Mouse (Mus musculus): Measurements from ENCODE around the gene Pkd1l2.

The Pkd1l2 gene

DNA sequence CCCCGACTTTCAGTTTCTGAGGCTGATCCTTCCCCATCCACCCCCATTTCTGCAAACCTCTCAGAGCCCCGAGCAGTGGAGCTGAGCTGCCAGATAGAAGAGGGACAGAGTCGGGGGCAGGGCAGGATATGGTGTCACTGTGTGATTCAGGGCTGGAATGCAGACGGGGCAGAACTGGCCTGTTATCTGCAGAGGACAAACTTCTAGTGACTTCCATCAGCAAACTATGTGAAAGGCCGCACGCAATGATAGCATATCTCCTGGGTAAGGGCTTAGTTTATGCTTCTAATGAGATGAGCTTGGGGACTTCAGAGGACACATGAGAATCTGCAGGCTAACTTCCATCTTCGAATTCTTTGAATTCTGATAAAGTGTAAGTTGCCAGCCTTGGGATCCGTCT, 3.3 kb upstream of the Pkd1l2 start:
- DNase-seq (ENCODE audit: low read depth), result peak; percentile 91

DNA sequence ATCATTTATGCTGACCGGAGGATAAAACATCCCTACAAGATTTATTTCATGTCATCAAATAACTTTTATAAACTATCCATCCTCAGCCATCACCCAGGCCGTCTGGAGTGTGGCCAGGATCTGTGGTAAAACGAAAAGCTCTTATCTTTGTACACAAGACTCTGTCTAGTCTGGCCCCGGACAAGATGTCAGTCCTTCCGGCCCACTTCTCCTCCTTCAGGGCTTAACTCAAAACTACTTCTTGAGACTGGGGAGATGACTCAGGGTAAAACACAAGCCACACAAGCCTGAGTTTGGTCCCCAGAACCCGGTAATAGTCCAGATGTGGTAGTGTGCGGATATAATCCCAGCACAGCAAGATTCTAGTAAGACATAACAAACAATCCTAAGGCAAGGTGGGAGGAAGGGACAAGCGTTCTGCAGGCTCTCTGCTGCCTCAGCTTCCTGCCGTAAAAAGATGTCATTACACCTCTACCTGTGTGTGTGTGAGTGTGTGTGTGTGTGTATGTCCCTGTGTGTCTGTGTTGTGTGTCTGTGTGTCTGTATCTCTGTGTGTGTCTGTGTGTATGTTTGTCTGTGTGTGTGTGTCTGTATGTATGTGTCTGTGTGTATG, 804 bp upstream of the Pkd1l2 start:
- peak; percentile 99 for DNase-seq (ENCODE audit: low read depth)

DNA sequence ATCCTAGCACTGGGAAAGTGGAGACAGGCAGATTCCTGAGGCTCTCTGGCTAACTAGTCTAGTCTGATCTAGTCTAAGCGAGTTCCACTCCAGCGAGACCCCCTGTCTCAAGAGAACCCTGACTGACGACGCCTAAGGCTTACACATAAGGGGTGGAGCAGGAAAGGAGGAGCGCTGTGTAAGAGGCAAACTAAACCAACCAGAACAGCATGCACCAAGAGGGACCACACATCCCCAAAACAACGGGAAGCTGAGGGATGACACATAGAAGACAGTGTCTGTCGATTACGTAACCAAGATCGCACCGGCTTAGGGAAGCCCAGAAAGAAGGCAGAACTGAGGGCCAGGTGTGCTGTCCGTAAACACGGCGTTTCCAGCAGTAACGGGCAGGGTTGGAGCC, 2.6 kb downstream of the Pkd1l2 start:
- peak; percentile 79 for DNase-seq (ENCODE audit: low read depth)

DNA sequence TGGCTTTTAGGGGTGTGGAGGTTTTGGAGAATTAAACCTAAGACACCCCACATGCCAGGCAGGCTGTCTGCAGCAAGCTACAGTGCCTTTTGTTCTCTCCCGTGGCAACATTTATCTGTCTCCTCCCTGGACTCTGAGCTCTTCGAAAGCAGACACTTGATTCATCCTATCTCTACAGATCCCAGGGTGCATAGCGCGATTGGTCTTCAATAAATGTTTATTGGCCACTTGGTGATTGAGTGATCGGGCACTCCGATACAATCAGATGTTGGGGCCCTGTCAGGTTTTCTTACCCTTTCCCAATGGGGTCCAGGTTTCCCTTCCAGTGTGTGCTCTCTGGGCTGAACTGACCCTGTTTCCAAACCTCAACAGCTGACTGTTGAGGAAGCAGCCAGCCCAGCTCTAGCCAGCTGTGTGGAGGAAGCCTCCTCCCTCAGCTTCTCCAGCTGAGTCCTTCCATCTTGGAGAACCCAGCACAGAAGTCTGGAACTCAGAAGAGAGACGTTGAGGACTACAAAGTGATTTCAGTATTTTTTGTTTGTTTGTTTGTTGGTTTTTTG, 3.8 kb downstream of the Pkd1l2 start:
- DNase-seq (ENCODE audit: low read depth), result no peak

DNA sequence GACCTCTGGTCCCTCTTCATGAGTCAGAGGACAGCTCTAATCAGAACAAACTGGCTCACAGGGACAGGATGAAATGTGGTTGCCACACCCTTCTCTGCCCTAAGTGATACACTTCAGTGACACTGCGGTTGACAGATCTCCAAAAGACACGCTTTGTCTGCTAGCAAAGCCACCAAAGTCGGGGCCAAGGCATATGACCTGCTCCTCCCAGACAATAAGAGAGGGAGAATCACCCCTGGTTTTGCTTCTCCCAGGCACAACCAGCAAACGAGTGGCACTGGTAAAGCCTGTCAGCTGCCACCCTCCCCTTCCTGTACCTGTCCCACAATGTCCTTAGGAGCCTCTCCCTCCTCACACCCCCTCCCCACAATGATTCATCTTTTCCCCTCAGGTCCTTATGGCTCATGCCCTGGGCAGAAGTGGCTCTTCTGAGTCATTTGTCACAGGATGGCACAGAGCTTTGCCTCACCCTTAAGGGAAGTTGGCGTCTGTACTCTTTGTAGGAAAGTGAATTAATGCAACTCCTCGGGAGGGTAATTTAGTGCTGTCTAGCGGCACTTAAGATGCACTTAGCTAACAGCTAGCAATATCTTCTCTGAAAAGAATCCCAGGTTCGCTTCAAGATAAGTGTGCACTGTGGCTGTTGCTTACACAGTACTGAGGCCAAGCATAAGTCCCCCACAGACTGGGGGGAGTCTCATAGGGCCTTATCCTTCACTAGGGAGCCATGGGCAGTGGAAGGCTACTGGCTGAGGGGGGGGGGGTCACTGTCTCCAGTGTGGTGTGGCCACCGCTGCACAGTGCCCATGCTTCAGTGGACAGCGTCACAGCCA, 7.7 kb downstream of the Pkd1l2 start:
- peak; percentile 99 for DNase-seq (ENCODE audit: low read depth)

DNA sequence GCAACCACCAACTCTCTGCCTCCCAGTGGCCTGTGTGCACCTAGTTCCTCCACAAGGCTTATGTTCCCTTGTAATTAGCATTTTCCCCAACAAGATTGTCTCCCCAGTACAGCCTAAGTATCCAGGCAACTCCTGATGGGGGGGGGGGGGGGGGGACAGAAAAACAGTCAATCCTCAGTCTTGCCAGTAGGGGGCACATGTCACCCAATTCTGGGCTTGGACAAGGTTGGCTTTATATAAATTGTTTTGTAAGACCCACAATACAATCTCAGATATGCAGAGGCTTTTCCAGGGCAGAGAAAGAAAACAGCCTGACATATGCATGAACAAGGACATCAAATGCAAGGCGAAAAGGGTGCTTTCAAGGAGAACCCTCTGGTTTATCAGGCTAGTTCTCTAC, 12.5 kb downstream of the Pkd1l2 start:
- peak; percentile 74 for DNase-seq (ENCODE audit: low read depth)

DNA sequence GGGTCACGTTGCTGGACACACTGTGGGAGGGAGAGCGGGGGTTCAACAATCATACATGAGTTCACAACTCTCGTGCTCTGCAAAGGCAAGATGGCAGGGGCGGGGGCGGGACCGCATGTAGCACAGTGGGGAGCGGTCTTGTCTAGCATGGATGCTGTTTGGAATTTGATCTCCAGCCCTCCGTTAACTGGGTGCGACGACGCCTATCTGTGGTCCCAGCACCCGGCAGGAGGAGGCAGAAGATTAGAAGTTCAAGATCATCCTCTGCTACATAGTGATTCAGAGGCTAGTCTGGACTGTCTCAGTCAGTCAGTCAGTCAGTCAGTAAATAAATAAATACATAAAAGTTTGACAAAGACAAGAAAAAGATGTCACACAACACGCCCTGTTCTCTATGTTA, 14.0 kb downstream of the Pkd1l2 start:
- DNase-seq (ENCODE audit: low read depth), result no peak

DNA sequence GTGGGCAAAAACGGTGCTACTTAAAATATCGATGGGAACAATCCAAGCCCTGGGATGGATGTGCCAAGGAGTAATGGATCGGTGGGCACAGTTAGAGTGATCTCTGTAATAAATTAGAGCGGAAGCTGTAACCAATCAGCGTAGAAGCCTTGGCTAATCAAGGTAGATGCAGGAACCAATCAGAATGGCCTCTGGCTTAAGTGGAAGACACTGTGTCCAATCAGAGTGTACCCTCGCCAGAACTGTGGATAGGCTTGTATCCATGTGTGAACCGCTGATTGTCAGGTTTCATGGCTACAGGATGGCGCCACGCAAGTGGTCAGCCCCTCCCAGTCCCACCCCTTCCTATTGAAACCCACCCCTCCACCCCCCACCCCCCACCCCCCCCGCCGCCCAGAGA, 14.9 kb downstream of the Pkd1l2 start:
- DNase-seq (ENCODE audit: low read depth), result no peak

DNA sequence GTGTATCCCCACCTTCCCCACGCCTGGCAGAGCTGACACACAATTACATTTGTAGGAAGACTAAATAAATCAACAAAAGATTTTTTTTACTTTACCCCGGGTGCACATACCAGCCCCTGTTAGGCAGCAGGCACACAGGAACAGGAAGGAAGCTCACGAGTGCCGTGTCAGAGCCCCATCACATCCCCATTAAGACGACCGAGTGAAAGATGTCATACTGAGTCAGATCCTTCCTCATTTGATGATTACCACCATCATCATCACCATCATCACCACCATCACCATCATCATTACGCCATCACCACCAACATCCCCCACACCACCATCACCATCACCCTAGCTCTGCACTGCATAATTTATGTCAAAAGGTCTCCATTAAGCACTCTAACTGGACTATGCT, 15.3 kb downstream of the Pkd1l2 start:
- peak; percentile 79 for DNase-seq (ENCODE audit: low read depth)

DNA sequence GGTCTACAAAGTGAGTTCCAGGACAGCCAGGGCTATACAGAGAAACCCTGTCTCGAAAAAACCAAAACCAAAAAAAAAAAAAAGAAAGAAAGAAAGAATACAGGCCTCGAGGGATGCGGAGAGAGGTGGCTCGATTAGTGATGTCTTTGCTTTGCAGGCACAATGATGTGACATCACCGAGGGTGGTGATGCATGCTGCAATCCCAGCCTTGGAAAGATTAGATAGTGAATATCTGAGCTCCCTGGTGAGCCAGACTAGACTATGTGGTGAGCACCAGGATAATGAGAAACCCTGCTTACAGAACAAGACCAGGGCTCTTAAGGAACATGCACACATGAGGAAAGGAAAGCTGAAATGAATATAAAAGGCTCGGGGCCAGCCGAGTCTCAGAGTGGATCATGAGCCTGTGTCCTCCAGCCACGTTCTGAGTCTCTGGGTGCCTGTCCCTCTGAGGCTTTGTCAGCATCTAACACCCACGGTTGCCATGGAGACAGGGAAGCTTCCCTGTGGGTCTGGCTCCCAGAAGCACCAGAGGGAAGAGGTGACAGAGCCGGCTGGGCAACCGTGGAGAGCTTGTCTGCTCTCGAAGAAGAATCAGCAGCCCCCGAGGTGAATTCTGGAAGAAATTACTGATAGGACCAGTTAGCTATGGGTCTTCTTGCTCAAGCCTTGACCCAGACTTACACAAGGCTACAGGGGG, 20.9 kb downstream of the Pkd1l2 start:
- DNase-seq (ENCODE audit: low read depth), result no peak

DNA sequence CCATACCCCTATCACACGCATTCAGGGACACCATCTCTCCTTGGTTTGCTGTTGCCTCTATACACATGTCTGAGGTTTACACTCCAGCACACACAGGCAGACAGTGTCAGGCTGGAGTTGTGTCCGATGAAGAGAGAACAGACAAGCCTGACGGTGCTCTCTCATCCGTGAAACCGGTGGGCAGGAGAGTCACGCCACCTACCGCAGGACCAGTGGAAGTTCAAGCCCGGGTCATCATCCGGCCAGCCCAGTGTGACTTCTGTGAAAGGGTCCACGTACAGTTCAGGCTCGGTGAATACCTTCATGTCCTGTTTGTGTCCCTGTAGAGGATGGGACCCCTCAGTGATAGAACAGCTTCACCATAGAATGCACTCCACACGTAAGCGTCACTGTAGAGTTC, 21.9 kb downstream of the Pkd1l2 start:
- no peak for DNase-seq (ENCODE audit: low read depth)

DNA sequence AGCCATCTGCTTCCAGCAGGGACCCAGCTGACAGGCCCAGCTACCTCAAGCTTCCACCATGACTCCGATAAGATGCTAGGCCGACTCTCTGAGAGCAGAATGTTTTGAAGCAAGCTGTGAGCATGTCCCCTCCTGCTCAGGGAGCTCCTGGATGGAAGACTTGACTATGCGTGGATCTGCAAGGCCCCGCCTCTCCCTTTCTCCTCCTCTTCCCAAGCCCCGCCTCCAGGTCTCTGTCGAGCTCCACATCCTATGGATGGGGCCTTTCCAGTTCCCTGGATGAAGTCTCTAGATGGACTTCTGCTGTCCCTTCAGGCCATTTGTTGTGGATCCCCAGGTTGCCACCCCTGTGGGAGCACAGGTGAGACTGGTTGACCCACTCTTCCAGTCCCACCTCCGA, 23.2 kb downstream of the Pkd1l2 start:
- no peak for DNase-seq (ENCODE audit: low read depth)

DNA sequence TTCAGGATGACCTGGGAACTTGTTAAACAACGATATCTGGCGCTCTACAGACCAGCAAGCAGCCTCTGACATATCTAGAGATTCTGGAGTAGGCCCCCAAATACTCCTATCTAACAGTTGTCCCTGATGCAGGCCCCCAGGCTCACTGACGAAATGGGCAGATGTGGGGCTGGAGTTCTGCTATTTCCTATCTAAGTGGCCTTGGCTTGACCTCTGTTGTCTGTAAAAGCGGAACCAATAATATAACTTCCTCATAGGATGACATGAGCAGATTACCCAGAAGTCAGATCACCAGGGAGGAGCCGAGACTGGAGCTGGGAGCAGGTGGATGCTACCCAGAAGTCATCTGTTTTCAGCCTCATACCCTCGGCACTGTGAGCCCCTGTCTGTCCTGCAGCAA, 27.2 kb downstream of the Pkd1l2 start:
- peak; percentile 67 for DNase-seq (ENCODE audit: low read depth)

DNA sequence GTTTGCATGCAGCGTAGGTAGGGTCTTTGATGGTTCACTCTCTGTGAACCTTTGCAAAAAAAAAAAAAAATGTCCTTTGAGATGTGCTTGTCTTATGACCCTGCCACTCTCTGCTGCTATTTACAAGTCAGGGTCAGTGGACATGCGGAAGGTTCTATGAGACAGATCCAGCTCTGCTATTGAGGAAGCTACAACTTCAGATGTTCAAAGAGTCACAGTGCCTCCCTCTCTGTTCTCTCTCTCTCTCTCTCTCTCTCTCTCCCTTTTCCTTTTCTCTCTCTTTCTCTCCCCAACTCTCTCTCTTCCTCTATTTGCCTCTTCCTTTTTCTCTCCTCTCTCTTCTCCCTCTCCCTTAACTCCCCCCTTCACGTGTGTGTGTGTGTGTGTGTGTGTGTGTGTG, 28.1 kb downstream of the Pkd1l2 start:
- DNase-seq (ENCODE audit: low read depth), result no peak

DNA sequence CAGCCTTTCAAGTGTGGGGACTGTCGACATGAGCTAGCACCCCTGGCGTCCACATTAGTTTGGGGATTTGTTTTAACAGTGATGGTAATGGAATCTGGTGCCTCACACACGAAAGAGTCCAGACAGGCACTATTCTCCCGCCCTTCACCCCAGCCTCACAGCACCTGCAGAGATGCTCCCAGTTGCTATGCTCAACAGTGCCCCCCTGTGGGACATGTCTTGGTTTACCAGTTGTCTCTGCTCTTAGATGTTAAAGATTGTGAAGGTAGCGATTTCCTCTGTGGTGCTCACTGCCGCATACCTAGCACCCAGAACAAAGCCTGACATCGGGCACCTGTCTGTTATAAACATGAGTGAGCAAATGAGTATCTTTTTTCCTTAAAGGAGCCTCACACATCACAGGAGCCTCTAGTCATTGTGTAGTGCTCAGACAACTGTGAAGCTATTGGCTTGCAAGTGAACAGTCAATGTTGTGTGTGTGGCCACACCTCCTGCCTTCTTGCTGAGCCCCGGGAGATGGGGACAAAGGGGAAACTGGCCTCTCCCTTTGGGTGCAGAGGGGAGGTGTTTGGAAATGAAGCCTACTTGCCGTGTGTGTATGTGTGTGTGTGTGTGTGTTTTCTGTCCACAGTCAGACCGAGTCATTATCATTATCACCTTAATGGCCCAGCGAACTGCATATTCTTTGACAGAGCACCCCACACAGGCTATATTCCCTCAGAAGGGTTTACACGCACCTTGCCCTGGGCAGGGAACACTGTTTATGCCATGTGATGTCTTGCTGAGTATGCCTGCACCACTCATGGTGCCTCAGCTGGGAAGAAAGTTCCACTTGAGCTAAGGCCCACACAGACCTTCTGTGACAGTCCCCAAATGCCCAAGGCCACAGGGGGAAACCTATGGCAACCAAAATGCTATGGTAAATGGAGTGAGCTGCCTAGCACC, 28.8 kb downstream of the Pkd1l2 start:
- DNase-seq (ENCODE audit: low read depth), result peak; percentile 72

DNA sequence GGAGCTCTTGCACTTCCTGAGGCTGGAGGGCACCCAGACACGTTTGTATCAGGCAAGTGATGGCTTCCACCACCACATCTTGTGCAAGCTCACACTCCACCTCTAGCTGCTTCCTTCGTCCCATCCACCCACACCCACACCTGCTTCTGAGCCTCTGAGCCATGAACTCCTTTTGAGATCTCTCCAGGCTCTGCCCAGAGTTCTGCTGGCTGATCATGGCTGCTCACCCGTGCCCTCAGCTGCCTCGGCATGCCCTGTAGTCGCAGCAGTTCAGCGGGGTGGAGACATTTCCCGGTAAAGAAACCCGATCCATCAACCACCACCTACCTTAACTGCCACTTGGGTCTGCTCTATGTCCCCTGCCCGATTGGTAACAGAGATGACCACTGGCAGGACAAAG, 30.9 kb downstream of the Pkd1l2 start:
- no peak for DNase-seq (ENCODE audit: low read depth)

DNA sequence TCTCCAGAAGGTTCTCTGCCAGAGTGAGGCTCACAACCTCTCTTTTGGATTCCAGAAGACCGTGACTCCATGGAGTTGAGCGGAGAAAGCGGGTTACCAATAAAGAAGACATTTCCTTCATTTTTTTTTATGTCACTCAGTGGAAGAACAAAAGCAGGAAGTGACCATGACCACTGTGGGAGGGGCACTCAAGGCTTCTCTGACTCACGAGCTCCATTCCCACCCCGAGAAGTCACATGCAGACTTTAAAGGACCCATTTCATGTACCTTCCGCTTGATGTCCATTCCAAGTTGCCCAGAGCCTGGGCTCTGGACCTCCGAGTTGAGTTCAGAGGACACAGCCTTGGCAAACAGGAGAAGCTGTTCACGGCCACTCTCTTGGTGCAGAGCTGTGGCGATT, 31.5 kb downstream of the Pkd1l2 start:
- peak; percentile 77 for DNase-seq (ENCODE audit: low read depth)

DNA sequence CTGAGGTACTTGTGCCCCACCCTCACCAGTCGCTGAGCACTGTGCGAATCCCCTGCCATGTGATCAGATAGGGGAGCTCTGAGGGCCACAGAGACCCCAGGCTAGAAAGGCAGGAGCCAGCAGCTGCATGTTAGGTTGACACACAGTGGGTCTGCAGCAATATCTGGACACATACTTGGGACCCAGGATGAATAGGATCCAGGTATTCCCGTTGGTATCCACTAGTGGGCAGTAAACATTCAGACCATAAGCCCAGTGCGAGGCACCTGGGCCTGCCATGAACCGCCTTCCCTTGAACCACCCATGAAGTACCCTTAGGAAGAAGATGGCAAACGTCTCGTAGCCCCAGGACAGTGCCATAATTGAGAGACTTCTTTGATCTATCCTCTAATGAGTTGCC, 32.8 kb downstream of the Pkd1l2 start:
- no peak for DNase-seq (ENCODE audit: low read depth)

DNA sequence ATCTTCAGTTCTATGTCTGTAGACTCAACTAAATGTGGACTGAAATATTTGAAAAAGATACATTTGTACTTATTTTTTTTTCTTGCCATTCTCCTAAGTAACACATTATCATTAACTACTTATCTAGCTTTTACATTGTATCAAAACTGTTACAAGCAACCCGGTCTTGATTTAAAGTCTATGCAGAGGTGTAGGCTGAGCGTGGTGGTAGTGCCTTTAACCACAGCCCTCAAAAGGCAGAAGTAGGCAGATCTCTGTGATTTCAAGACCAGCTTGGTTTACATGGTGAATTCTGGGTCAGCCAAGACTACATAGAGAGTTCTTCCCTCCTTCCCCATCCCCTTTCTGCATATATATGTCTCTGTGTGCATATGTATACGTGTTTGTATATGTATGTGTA, 38.7 kb downstream of the Pkd1l2 start:
- DNase-seq (ENCODE audit: low read depth), result no peak

DNA sequence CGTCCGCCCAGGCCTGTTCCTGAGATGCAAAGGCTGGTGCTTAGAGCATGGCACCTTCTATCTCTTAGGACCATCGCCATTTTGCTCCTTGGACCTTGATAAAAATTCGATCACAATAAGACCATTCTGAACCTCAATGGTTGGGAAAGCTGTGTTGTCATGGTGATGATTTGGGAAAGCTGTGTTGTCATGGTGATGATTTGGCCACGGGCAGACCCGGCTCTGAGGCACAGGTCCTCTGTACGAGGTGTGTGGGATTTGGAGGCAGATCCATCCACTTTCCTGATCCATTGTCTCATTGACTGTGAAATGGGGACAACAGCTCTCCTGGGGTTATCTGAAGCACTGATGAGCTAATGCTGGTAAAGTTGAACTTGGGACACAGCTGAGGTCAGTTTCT, 42.4 kb downstream of the Pkd1l2 start:
- DNase-seq (ENCODE audit: low read depth), result no peak

DNA sequence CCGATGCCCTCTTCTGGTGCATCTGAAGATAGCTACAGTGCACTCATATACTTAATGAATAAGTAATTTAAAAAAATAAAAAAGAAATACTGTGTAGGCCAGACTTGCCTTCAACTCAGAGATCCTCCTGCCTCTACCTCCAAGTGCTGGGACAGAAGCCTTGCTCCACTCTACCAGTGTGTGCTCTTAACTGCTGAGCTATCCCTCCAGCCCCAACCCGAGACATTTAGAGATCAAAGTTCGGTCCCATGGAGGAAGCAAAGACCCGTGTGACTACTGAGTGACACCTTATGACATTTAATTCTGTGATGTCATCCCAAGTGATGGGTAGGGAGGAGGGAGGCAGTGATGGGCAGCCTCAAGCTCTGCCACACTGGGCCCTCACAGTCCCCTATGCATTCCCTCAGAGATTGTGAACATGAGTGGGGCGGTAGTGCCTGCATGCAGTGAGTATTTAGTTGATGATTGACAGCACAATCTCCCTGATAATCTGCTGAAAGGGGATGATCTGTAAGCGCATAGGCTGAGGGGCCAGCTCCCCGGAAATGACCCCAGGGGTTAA, 44.8 kb downstream of the Pkd1l2 start:
- DNase-seq (ENCODE audit: low read depth), result no peak

All from 416B (cell line).